Mouse (Mus musculus) liver, postnatal 0 days (tissue): Measurements from ENCODE around the gene Mfge8.

Source experiments
- CTCF ChIP-seq: sonication (generic); IDR thresholded peaks from 2 replicates; pipeline ENCODE4 v1.5.1; 2016; ENCODE audit warnings: antibody characterized with exemption, low read depth
- EP300 ChIP-seq: IDR thresholded peaks from 2 replicates; pipeline ENCODE4 v1.6.1; 2016; ENCODE audit warnings: antibody characterized with exemption, low read depth, mild to moderate bottlenecking

DNA sequence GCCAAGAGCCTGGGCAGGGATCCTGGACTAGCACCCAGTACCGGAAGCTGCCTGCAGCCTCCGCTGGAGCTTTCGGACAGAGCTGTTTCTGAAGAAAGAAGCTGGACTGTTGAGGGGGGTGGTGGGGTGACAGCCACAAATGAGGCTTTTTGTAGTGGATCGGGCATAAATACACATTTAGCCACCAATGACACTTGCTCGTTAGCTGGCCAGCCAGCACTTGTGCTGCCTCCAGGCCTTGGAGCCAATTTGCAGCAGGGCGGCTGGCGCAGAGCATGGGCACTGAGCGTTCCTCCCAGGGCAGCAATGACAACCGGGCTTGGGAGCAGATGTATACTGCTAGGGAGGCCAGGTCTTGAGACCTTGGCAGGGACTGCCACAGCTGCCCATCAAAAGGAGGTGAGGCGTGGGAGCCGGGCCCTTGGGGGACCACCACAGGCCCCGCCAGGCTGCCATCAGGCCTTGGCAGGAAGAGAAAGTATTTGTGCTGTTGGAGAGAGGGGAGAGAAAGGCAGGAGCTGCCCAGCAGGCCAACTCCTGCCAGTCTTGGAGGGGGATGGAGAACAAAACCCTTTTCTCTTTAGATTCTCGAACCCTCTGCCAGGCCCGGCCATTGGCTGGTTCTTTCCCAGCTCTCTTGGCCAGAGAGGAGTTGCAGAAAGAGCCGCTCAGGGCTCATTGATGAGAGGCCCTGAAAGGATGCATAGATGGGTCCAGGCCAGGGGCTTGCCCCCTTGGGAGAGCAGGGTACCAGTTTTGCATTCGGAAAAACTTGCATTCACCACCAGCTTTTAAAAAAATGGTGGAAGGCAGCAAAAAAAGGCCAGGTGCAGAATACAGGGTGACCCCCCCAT is 45.9 kb upstream of the Mfge8 start:
- TF ChIP-seq EP300 (no peak), CTCF (no peak)
